Mouse (Mus musculus): ENCODE measurements around the gene Cbfb. TPM values are rescaled to one million over a fixed set of nuclear protein-coding genes. Genes with fewer than 3 reads are reported as not detected.

The Cbfb gene
- polyA plus RNA-seq (2015; fragmentation: Nextera tagmentation; extraction: Ambion mirVana), result 31.4 and 33.5 TPM in 2 replicates

GRCm38 (mm10) chr8:105170381-105171115 is at the start of gene Cbfb:
TSS of gene Cbfb (plus strand) at chr8:105170674.
- no peaks in the 10 kb centered on the region for H3K27me3 ChIP-seq (ENCODE audit: control insufficient read depth, insufficient read depth, low read length)
- WGBS, result under 1% methylated on average over 51 of the region's 86 CpGs
- ATAC-seq (ENCODE audit: low FRiP score, low TSS enrichment), result peak; percentile 95

GRCm38 (mm10) chr8:105129864-105130263 is 40.6 kb upstream of the Cbfb start:
- Histone ChIP-seq H3K36me3 (ENCODE audit: control insufficient read depth, insufficient read depth, low read length) (no peaks in the 10 kb centered on the region), H3K4me3 (ENCODE audit: low read depth, low read length) (no peak overlapping the region), H3K4me1 (replicated peaks; ENCODE audit: control insufficient read depth, insufficient read depth) (no peaks in the 10 kb centered on the region), H3K27ac (replicated peaks) (no peak overlapping the region), H3K27me3 (ENCODE audit: control insufficient read depth, insufficient read depth, low read length) (no peaks in the 10 kb centered on the region), H3K9ac (ENCODE audit: low read length) (no peak overlapping the region), H3K9me3 (ENCODE audit: control insufficient read depth, low read length) (no peaks in the 10 kb centered on the region), H3K4me2 (replicated peaks; ENCODE audit: low read depth) (no peak overlapping the region)
- TF ChIP-seq EP300 (optimal IDR thresholded peaks at IDR 0.05), result no peak
- TF ChIP-seq CTCF (IDR thresholded peaks at IDR 0.05; ENCODE audit: low read depth), result no peak
- DNase-seq (ENCODE audit: low spot score) (no peak), ATAC-seq (ENCODE audit: low FRiP score, low TSS enrichment) (no peak)
- WGBS, result 78% methylated on average over 9 of the region's 9 CpGs

More at GRCm38 (mm10) chr8:105170381-105171115, at the start of gene Cbfb:
- peak within 1 kb of the TSS; percentile 79 for H3K4me2 ChIP-seq (replicated peaks; ENCODE audit: low read depth)
- H3K9me3 ChIP-seq (ENCODE audit: control insufficient read depth, low read length), result no peaks in the 10 kb centered on the region
- peak within 1 kb of the TSS; percentile 99 for H3K27ac ChIP-seq (replicated peaks)
- peak within 1 kb of the TSS; percentile 95 for H3K4me3 ChIP-seq (ENCODE audit: low read depth, low read length)
- peak; percentile 99 for DNase-seq (ENCODE audit: low spot score)
- H3K9ac ChIP-seq (ENCODE audit: low read length), result peak within 1 kb of the TSS; percentile 95
- no peaks in the 10 kb centered on the region for H3K36me3 ChIP-seq (ENCODE audit: control insufficient read depth, insufficient read depth, low read length)
- no peaks in the 10 kb centered on the region for H3K4me1 ChIP-seq (replicated peaks; ENCODE audit: control insufficient read depth, insufficient read depth)
- TF ChIP-seq EP300 (optimal IDR thresholded peaks at IDR 0.05), result no peak
- 0 out of 2 replicates have a peak, but pooled peaks have one; percentile 4 for TF ChIP-seq CTCF (IDR thresholded peaks at IDR 0.05; ENCODE audit: low read depth)

- ATAC-seq (ENCODE audit: low FRiP score, low TSS enrichment), result no peak
- Histone ChIP-seq H3K4me3 (ENCODE audit: low read depth, low read length) (no peak within 1 kb of the TSS), H3K9ac (ENCODE audit: low read length) (no peak within 1 kb of the TSS), H3K27me3 (ENCODE audit: control insufficient read depth, insufficient read depth, low read length) (no peaks in the 10 kb centered on the region), H3K9me3 (ENCODE audit: control insufficient read depth, low read length) (no peaks in the 10 kb centered on the region), H3K27ac (replicated peaks) (no peak within 1 kb of the TSS), H3K4me1 (replicated peaks; ENCODE audit: control insufficient read depth, insufficient read depth) (no peaks in the 10 kb centered on the region), H3K4me2 (replicated peaks; ENCODE audit: low read depth) (no peak within 1 kb of the TSS), H3K36me3 (ENCODE audit: control insufficient read depth, insufficient read depth, low read length) (no peaks in the 10 kb centered on the region)
- 76% methylated on average over 5 of the region's 5 CpGs for WGBS
- TF ChIP-seq EP300 (optimal IDR thresholded peaks at IDR 0.05) (no peak), CTCF (IDR thresholded peaks at IDR 0.05; ENCODE audit: low read depth) (no peak)
- DNase-seq (ENCODE audit: low spot score), result no peak
Measured at GRCm38 (mm10) chr8:105131509-105131908, 39.0 kb upstream of the Cbfb start, which contains the start of gene Ces4a. TSS of gene Ces4a (plus strand) at chr8:105131800.

GRCm38 (mm10) chr8:105138423-105138822 is 32.1 kb upstream of the Cbfb start:
- no peak for ATAC-seq (ENCODE audit: low FRiP score, low TSS enrichment)
- TF ChIP-seq CTCF (IDR thresholded peaks at IDR 0.05; ENCODE audit: low read depth) (peak; percentile 86), EP300 (optimal IDR thresholded peaks at IDR 0.05) (no peak)
- Histone ChIP-seq H3K4me3 (ENCODE audit: low read depth, low read length) (no peak overlapping the region), H3K27me3 (ENCODE audit: control insufficient read depth, insufficient read depth, low read length) (no peaks in the 10 kb centered on the region), H3K9ac (ENCODE audit: low read length) (no peak overlapping the region), H3K36me3 (ENCODE audit: control insufficient read depth, insufficient read depth, low read length) (no peaks in the 10 kb centered on the region), H3K4me1 (replicated peaks; ENCODE audit: control insufficient read depth, insufficient read depth) (no peaks in the 10 kb centered on the region), H3K9me3 (ENCODE audit: control insufficient read depth, low read length) (no peaks in the 10 kb centered on the region), H3K4me2 (replicated peaks; ENCODE audit: low read depth) (no peak overlapping the region), H3K27ac (replicated peaks) (no peak overlapping the region)
- DNase-seq (ENCODE audit: low spot score), result peak; percentile 75
- 33% methylated on average over 4 of the region's 4 CpGs for WGBS

GRCm38 (mm10) chr8:105142395-105142794 is 28.1 kb upstream of the Cbfb start:
- no peaks in the 10 kb centered on the region for H3K4me1 ChIP-seq (replicated peaks; ENCODE audit: control insufficient read depth, insufficient read depth)
- H3K4me2 ChIP-seq (replicated peaks; ENCODE audit: low read depth), result no peak overlapping the region
- DNase-seq (ENCODE audit: low spot score) (peak; percentile 43), ATAC-seq (ENCODE audit: low FRiP score, low TSS enrichment) (no peak)
- TF ChIP-seq CTCF (IDR thresholded peaks at IDR 0.05; ENCODE audit: low read depth), result no peak
- TF ChIP-seq EP300 (optimal IDR thresholded peaks at IDR 0.05), result no peak
- no peak overlapping the region for H3K4me3 ChIP-seq (ENCODE audit: low read depth, low read length)
- no peak overlapping the region for H3K9ac ChIP-seq (ENCODE audit: low read length)
- H3K27ac ChIP-seq (replicated peaks), result no peak overlapping the region
- H3K27me3 ChIP-seq (ENCODE audit: control insufficient read depth, insufficient read depth, low read length), result no peaks in the 10 kb centered on the region
- H3K36me3 ChIP-seq (ENCODE audit: control insufficient read depth, insufficient read depth, low read length), result no peaks in the 10 kb centered on the region
- 36% methylated on average over 19 of the region's 19 CpGs for WGBS
- H3K9me3 ChIP-seq (ENCODE audit: control insufficient read depth, low read length), result no peaks in the 10 kb centered on the region

GRCm38 (mm10) chr8:105151654-105152053 is 18.8 kb upstream of the Cbfb start:
- Histone ChIP-seq H3K4me1 (replicated peaks; ENCODE audit: control insufficient read depth, insufficient read depth) (no peaks in the 10 kb centered on the region), H3K27me3 (ENCODE audit: control insufficient read depth, insufficient read depth, low read length) (no peaks in the 10 kb centered on the region), H3K36me3 (ENCODE audit: control insufficient read depth, insufficient read depth, low read length) (no peaks in the 10 kb centered on the region), H3K4me3 (ENCODE audit: low read depth, low read length) (no peak overlapping the region), H3K27ac (replicated peaks) (no peak overlapping the region), H3K9me3 (ENCODE audit: control insufficient read depth, low read length) (no peaks in the 10 kb centered on the region), H3K4me2 (replicated peaks; ENCODE audit: low read depth) (no peak overlapping the region), H3K9ac (ENCODE audit: low read length) (no peak overlapping the region)
- ATAC-seq (ENCODE audit: low FRiP score, low TSS enrichment) (no peak), DNase-seq (ENCODE audit: low spot score) (no peak)
- TF ChIP-seq CTCF (IDR thresholded peaks at IDR 0.05; ENCODE audit: low read depth), result peak; percentile 13; the same call in 1 of the 2 replicates
- TF ChIP-seq EP300 (optimal IDR thresholded peaks at IDR 0.05), result no peak
- WGBS, result 69% methylated on average over 4 of the region's 4 CpGs

Data from stomach, postnatal 0 days (tissue).